ENCODE assay signal across 22 mouse cellular contexts in genomic region chr12:74303418-74304294, GRCm38 (mm10). TPM values are rescaled to one million over a fixed set of nuclear protein-coding genes. Genes with fewer than 3 reads are reported as not detected.
A peak's percentile ranks its signal among the peaks of the same experiment; 100 is the strongest.
DNase-seq lines count a peak whose midpoint lies in the region; ATAC-seq lines count a peak whose summit lies in the region.
"Had no signal": no experiment of that assay in that cellular context is flagged by ENCODE, and none has a peak within 500 bp of the region (broad histone marks: within the 10 kb centered on the region; RNA-seq: fewer than 3 reads in every experiment).

No protein-coding gene starts in this region.

- 60% methylated on average over 9 of the region's 9 CpGs for WGBS in forebrain, embryonic 15.5 days
- WGBS in forebrain, embryonic 12.5 days, result 74% methylated on average over 9 of the region's 9 CpGs

- H3K4me2 ChIP-seq in forebrain, embryonic 15.5 days (replicated peaks), result no peak overlapping the region
- no peak overlapping the region for H3K4me2 ChIP-seq in forebrain, embryonic 12.5 days
- H3K4me2 ChIP-seq: hindbrain, embryonic 14.5 days; limb, embryonic 15.5 days; midbrain, embryonic 12.5 days had no signal

- H3K4me3 ChIP-seq in forebrain, embryonic 15.5 days, result no peak overlapping the region
- no peak overlapping the region for H3K4me3 ChIP-seq in forebrain, embryonic 12.5 days (replicated peaks)
- H3K4me3 ChIP-seq: limb, embryonic 15.5 days; midbrain, embryonic 12.5 days had no signal

- H3K9ac ChIP-seq in forebrain, embryonic 15.5 days (replicated peaks), result no peak overlapping the region
- H3K9ac ChIP-seq in forebrain, embryonic 12.5 days, result no peak overlapping the region
- H3K9ac ChIP-seq: hindbrain, embryonic 14.5 days; limb, embryonic 15.5 days; liver, postnatal 0 days; midbrain, embryonic 12.5 days had no signal

- intact Hi-C loops in left cerebral cortex, postnatal 25 days (cut with DNase I), result no loop called here

- peaks cover 9% of the 10 kb centered on the region for H3K4me1 ChIP-seq in forebrain, embryonic 15.5 days
- H3K4me1 ChIP-seq in forebrain, embryonic 12.5 days, result 0 out of 2 replicates have a peak, but pooled peaks cover 7% of the 10 kb centered on the region
- H3K4me1 ChIP-seq: limb, embryonic 15.5 days had no signal

- H3K36me3 ChIP-seq in forebrain, embryonic 15.5 days, result no peaks in the 10 kb centered on the region
- no peaks in the 10 kb centered on the region for H3K36me3 ChIP-seq in forebrain, embryonic 12.5 days (replicated peaks)
- H3K36me3 ChIP-seq: limb, embryonic 15.5 days; midbrain, embryonic 12.5 days had no signal

- ATAC-seq in forebrain, embryonic 15.5 days (replicated peaks), result peak; percentile 78
- no peak for ATAC-seq in forebrain, embryonic 12.5 days (ENCODE audit: low FRiP score)
- ATAC-seq: CD4-positive, CD25-positive, alpha-beta regulatory T cell, adult 4 months; liver, postnatal 0 days had no signal

- H3K9me3 ChIP-seq in forebrain, embryonic 15.5 days, result no peaks in the 10 kb centered on the region
- H3K9me3 ChIP-seq in forebrain, embryonic 12.5 days, result no peaks in the 10 kb centered on the region
- H3K9me3 ChIP-seq: limb, embryonic 15.5 days; midbrain, embryonic 12.5 days had no signal

- no peaks in the 10 kb centered on the region for H3K27me3 ChIP-seq in forebrain, embryonic 15.5 days
- H3K27me3 ChIP-seq in forebrain, embryonic 12.5 days, result no peaks in the 10 kb centered on the region
- H3K27me3 ChIP-seq: limb, embryonic 15.5 days; midbrain, embryonic 12.5 days had no signal

- DNase-seq in left cerebral cortex, postnatal 25 days (ENCODE audit: low spot score in 2 of 2), result peak; percentile 45 to 85
- no peak for DNase-seq in left cerebral cortex, adult 18-20 months (ENCODE audit: low spot score in 2 of 2)
- DNase-seq in brain, embryonic 18.5 days (ENCODE audit: low read depth, low spot score), result peak; percentile 56
- DNase-seq in layer of hippocampus, postnatal 14 days (ENCODE audit: low spot score in 2 of 2), result peak; percentile 37 to 65
- DNase-seq in gastrocnemius, adult 18-20 months (ENCODE audit: low spot score), result no peak
- DNase-seq: adrenal gland, postnatal 14 days; heart, adult 18-20 months; heart, postnatal 10 days; kidney, adult 11 months; kidney, postnatal 25 days; liver, postnatal 0 days; lung, postnatal 4 days; right cerebral cortex, postnatal 4 days; thymus, adult 18-20 months had no signal

- H3K27ac ChIP-seq in forebrain, embryonic 15.5 days (replicated peaks), result peak overlapping the region; percentile 63
- no peak overlapping the region for H3K27ac ChIP-seq in forebrain, embryonic 12.5 days
- H3K27ac ChIP-seq: hindbrain, embryonic 14.5 days; limb, embryonic 15.5 days; midbrain, embryonic 12.5 days had no signal

RNA-seq across cellular contexts. Expression of gene Gm11042, which starts 12.5 kb away (rescaled TPM):
- not detected in 2 replicates for polyA plus RNA-seq in forebrain, embryonic 15.5 days (2015; fragmentation: Nextera tagmentation; extraction: Ambion mirVana)
- not detected in 2 replicates for polyA plus RNA-seq in forebrain, embryonic 12.5 days (2016; fragmentation: Nextera tagmentation; extraction: Ambion mirVana)
- total RNA-seq in left cerebral cortex, postnatal 25 days (2021), result not detected
- not detected for total RNA-seq in left cerebral cortex, adult 18-20 months (2021)
- total RNA-seq in layer of hippocampus, postnatal 14 days (2021), result not detected
- total RNA-seq in gastrocnemius, adult 18-20 months (2021), result not detected
- total RNA-seq: adrenal gland, postnatal 14 days; heart, adult 18-20 months; heart, postnatal 10 days; MEL had no signal
- polyA plus RNA-seq: CD4-positive, CD25-positive, alpha-beta regulatory T cell, adult 4 months; hindbrain, embryonic 14.5 days; limb, embryonic 15.5 days; liver, postnatal 0 days; midbrain, embryonic 12.5 days; neural tube, embryonic 11.5 days had no signal

Comparison
In these comparisons a context has a peak if more than half of its experiments do, and no peak if none do; other contexts are left out.
1. DNase-seq: peak in left cerebral cortex, postnatal 25 days (2 of 2), brain, embryonic 18.5 days (single experiment) and layer of hippocampus, postnatal 14 days (2 of 2); none in left cerebral cortex, adult 18-20 months (0 of 2) and gastrocnemius, adult 18-20 months (single experiment).